Mouse (Mus musculus) liver, embryonic 14.5 days (tissue): ENCODE measurements at regions not wholly inside any gene's neighbourhood (a gene's known extent, or its start where the extent isn't known, plus 50 kb on each side); places are given as distances from the start of the nearest gene placed in this dataset.

Source experiments
- ATAC-seq: fragments of 200-750 bp; cut with Nextera tagmentation; 2 replicates; pipeline ENCODE4 v1.8.0; 2017; ENCODE audit warnings: moderate number of reproducible peaks, mild to moderate bottlenecking, moderate library complexity; ENCODE audit not compliant: insufficient read depth
- DNase-seq, 3 experiments: peaks; one replicate each; pipeline ENCODE4 v3.0.0-alpha.2; 2012 to 2013; ENCODE audit warnings: low read depth in 3 of 3, low spot score in 3 of 3
- H3K27ac ChIP-seq: fragments of 300-500 bp; sonication (generic); 2 replicates; pipeline ENCODE4 v1.5.1; 2014; ENCODE audit warnings: moderate library complexity, mild to moderate bottlenecking, control low read depth, inconsistent platforms
- H3K27me3 ChIP-seq: fragments of 300-500 bp; sonication (generic); 2 replicates; pipeline ENCODE4 v1.6.1; 2014; ENCODE audit warnings: mild to moderate bottlenecking, low read length, moderate library complexity; ENCODE audit not compliant: control insufficient read depth, insufficient read depth
- H3K36me3 ChIP-seq: fragments of 300-500 bp; sonication (generic); replicated peaks from 2 replicates; pipeline ENCODE4 v1.6.1; 2014; ENCODE audit warnings: low read depth; ENCODE audit not compliant: control insufficient read depth, insufficient read depth
- H3K4me1 ChIP-seq, 2 experiments: fragments of 200-500 bp in 1 of 2; fragments of 300-500 bp in 1 of 2; sonication (generic) in 1 of 2; replicated peaks; 2 replicates each; pipeline ENCODE4 v1.6.1; 2012 to 2014; ENCODE audit warnings: antibody characterized with exemption in 1 of 2, inconsistent platforms in 1 of 2, low read length in 1 of 2; ENCODE audit not compliant: control insufficient read depth in 2 of 2, insufficient read depth in 2 of 2
- H3K4me2 ChIP-seq: fragments of 300-500 bp; sonication (generic); 2 replicates; pipeline ENCODE4 v1.6.1; 2014; ENCODE audit warnings: low read depth, mild to moderate bottlenecking, control low read depth, moderate library complexity
- H3K4me3 ChIP-seq, 2 experiments: fragments of 200-500 bp in 1 of 2; fragments of 300-500 bp in 1 of 2; sonication (generic) in 1 of 2; 2 replicates each; pipeline ENCODE4 v1.5.1; 2012 to 2014; ENCODE audit warnings: low read depth in 2 of 2, low read length in 2 of 2, mild to moderate bottlenecking in 2 of 2, control low read depth in 1 of 2, inconsistent platforms in 1 of 2, moderate library complexity in 1 of 2; ENCODE audit not compliant: insufficient read depth in 1 of 2
- H3K9ac ChIP-seq: fragments of 300-500 bp; sonication (generic); replicated peaks from 2 replicates; pipeline ENCODE4 v1.6.1; 2014; ENCODE audit warnings: mild to moderate bottlenecking, control low read depth, moderate library complexity
- H3K9me3 ChIP-seq: fragments of 300-500 bp; sonication (generic); 2 replicates; pipeline ENCODE4 v1.6.1; 2016; ENCODE audit warnings: low read length, mixed read lengths; ENCODE audit not compliant: control insufficient read depth
- CTCF ChIP-seq: IDR thresholded peaks from 2 replicates; pipeline ENCODE4 v1.5.1; 2016; ENCODE audit warnings: antibody characterized with exemption, low read depth, control low read depth
- EP300 ChIP-seq: IDR thresholded peaks from 2 replicates; pipeline ENCODE4 v1.6.1; 2016; ENCODE audit warnings: antibody characterized with exemption, low read depth
- WGBS: fragments of 180-500 bp; shearing (Covaris S2); extraction: QIAGEN DNeasy Blood & Tissue Kit; methylation state at CpG from one replicate; pipeline ENCODE4 v1.1.7; 2014; ENCODE audit not compliant: insufficient replicate concordance; 5-methylcytosine and 5-hydroxymethylcytosine counted together

DNA sequence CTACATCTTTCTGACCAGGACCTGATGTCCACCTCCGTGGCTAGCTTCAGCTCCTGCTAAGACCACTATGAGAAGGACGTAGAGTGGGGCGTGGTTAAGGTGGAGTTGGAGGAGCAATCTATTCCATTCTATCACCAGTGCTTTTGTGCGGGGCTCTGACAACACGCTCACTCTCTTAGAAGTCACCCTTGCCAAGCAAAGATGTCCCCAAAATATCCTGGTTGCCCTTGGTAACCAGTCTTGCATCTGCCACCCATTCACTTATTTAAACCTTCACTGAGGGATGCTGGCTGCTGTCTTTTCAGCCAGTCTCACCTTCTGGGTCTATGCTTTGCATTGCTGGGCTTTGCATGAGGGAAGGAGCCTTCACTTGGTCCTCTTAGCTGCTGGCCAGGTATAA is 138.4 kb upstream of the Fam19a5 start:
- TF ChIP-seq CTCF: no peak
- TF ChIP-seq EP300: no peak
- Histone ChIP-seq H3K9me3 (no peaks in the 10 kb centered on the region), H3K4me1 (no peaks in the 10 kb centered on the region), H3K27me3 (no peaks in the 10 kb centered on the region), H3K9ac (no peak overlapping the region), H3K4me2 (no peak overlapping the region), H3K36me3 (no peaks in the 10 kb centered on the region), H3K27ac (no peak overlapping the region), H3K4me3 (no peak overlapping the region)
- 74% methylated on average over 5 of the region's 5 CpGs for WGBS
- ATAC-seq: no peak
- no peak for DNase-seq

DNA sequence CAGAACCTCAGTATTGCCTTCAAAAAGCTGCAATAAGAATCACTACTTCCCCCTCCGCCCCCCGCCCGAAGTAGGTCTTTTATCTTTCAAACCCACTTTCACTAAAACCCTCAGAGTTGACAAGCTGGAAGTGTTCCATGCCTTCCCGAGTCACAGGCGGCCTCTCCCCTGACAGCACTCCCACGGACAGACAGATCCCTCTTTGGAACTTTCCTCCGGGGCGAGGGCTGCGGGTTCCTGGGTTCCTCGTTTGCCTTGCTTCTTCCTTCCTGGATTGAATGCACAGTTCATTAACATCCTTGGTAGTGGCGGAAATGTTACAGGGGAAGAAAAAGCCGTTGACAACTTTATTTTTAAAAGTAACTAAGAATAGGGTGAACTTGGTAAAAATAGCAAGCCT is 132.1 kb upstream of the Fam19a5 start:
- Histone ChIP-seq H3K9me3 (no peaks in the 10 kb centered on the region), H3K27ac (no peak overlapping the region), H3K4me2 (no peak overlapping the region), H3K36me3 (no peaks in the 10 kb centered on the region), H3K4me3 (no peak overlapping the region), H3K27me3 (no peaks in the 10 kb centered on the region), H3K9ac (no peak overlapping the region), H3K4me1 (no peaks in the 10 kb centered on the region)
- ATAC-seq (no peak), DNase-seq (no peak)
- TF ChIP-seq CTCF: no peak
- no peak for TF ChIP-seq EP300
- 53% methylated on average over 12 of the region's 12 CpGs for WGBS

DNA sequence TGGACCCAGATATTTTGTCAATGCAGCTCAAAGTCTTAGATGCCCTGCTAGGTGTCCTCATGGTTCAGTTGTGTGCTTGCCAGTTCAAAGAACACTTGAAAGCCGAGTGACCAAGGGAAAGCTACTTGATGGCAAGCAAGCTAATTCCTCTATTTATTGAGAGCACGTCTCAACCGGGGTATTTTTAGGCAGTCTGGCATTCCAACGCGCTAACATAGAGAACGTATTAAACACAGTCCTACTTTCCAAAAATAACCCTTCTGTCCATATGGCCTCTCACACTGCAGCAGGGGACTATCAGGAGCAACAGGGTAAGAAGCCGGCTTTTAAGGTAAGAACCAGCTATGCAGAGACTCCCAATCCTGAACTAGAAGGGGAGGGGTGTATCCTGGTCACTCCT is 128.1 kb upstream of the Fam19a5 start:
- no peaks in the 10 kb centered on the region for H3K9me3 ChIP-seq
- no peak overlapping the region for H3K9ac ChIP-seq
- no peak for ATAC-seq
- TF ChIP-seq CTCF: no peak
- TF ChIP-seq EP300: no peak
- H3K4me1 ChIP-seq: no peaks in the 10 kb centered on the region
- no peaks in the 10 kb centered on the region for H3K36me3 ChIP-seq
- H3K27ac ChIP-seq: no peak overlapping the region
- DNase-seq: no peak
- H3K4me2 ChIP-seq: no peak overlapping the region
- H3K27me3 ChIP-seq: no peaks in the 10 kb centered on the region
- no peak overlapping the region for H3K4me3 ChIP-seq
- WGBS: 71% methylated on average over 7 of the region's 7 CpGs

DNA sequence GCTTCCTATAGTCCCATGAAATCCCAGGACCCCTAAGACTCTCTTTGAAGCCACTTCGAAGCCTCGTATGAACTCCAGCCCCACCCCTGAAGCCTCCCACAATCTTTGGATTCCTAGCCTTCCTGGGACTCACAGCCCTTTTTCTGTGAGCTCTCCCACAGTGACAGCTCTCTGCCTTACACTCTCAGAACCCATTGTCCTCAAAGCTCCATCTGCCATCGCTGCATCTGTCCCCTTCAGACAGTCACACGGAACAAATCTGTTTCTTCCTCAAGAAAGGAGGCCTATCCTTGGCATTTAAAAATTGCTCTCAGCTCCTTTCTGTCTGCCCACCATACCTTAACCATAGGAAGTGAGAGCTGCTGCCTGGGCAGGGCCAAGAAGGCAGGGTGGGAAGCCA is 122.4 kb upstream of the Fam19a5 start:
- Histone ChIP-seq H3K9ac (no peak overlapping the region), H3K4me2 (no peak overlapping the region), H3K4me3 (no peak overlapping the region), H3K27me3 (no peaks in the 10 kb centered on the region), H3K36me3 (no peaks in the 10 kb centered on the region), H3K9me3 (no peaks in the 10 kb centered on the region), H3K4me1 (no peaks in the 10 kb centered on the region), H3K27ac (no peak overlapping the region)
- ATAC-seq (no peak), DNase-seq (no peak)
- TF ChIP-seq CTCF (no peak), EP300 (no peak)
- 83% methylated on average over 4 of the region's 4 CpGs for WGBS

DNA sequence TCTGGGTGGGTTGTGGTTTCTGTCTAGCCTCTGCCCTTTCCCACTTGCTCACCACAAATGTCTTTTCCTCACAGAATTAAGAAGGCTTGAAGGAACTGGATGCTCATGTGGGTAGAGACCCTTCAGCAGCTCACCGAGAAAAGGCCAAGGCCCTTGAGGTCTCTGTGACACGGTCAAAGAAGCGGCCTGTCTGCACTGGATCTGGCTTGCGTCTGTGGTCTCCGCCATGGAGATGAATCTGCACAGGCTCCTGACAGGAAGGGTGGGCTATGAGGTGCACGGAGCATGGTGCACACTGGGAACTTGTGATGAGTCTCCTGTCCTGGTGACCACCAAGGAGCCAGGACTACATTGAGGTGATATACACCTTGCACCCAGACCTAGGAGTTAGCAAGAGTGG is 110.8 kb upstream of the Fam19a5 start:
- H3K4me2 ChIP-seq: no peak overlapping the region
- H3K4me1 ChIP-seq: no peaks in the 10 kb centered on the region
- no peak for TF ChIP-seq EP300
- H3K27ac ChIP-seq: no peak overlapping the region
- H3K27me3 ChIP-seq: no peaks in the 10 kb centered on the region
- no peaks in the 10 kb centered on the region; the same call in none of the 2 replicates for H3K9me3 ChIP-seq
- H3K36me3 ChIP-seq: no peaks in the 10 kb centered on the region
- H3K4me3 ChIP-seq: no peak overlapping the region
- no peak overlapping the region for H3K9ac ChIP-seq
- 68% methylated on average over 6 of the region's 6 CpGs for WGBS
- DNase-seq: no peak
- no peak for ATAC-seq

DNA sequence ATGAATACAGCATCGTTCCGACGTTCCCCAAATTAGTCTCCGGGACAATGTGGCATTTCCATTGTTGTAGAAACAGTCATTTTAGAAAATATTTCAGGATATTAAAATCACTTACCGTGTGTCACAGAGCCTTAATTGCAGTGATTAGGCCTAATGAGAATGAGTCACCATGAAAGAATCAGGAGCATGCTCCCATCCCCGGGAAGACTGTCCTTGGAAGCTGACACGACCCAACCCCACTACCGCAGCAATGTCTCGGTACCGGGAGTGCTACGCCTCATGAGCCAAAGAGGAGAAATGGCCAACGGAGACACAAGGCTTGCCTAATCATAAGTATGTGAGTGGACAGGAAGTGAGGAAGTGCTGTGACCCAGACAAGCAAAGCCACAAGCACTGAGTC is 110.2 kb upstream of the Fam19a5 start:
- H3K27me3 ChIP-seq: no peaks in the 10 kb centered on the region
- H3K4me3 ChIP-seq: no peak overlapping the region
- no peak overlapping the region for H3K27ac ChIP-seq
- H3K9me3 ChIP-seq: no peaks in the 10 kb centered on the region; the same call in none of the 2 replicates
- no peaks in the 10 kb centered on the region for H3K4me1 ChIP-seq
- no peak for TF ChIP-seq CTCF
- TF ChIP-seq EP300: no peak
- ATAC-seq: no peak
- no peak overlapping the region for H3K9ac ChIP-seq
- 67% methylated on average over 12 of the region's 12 CpGs for WGBS
- DNase-seq: no peak
- no peak overlapping the region for H3K4me2 ChIP-seq
- no peaks in the 10 kb centered on the region for H3K36me3 ChIP-seq
